Comparison of ENCODE assay signal across 19 mouse cellular contexts in the genomic region with DNA sequence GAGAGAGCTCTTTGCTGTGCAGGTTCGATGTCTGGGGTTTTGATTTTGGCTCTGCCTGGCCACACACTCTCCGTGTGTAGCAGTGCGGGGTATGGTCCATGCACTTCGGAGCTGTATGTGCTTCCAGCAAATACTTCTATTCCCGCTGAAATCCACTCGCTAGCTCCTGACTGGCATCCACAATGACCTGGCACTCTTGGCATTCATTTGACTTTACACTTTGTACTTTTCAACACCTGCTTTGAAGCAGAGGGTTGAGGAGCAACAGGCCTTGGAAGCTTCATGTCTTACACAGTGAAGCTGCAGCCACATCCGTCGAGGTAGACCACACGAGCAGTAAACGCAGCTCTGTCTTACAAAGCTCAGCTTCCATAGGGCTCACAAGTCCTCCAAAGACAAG.
A peak's percentile ranks its signal among the peaks of the same experiment; 100 is the strongest.
DNase-seq lines count a peak whose midpoint lies in the region; ATAC-seq and TF ChIP-seq lines count a peak whose summit lies in the region.
"Had no signal": no experiment of that assay in that cellular context is flagged by ENCODE, and none has a peak within 500 bp of the region (broad histone marks: within the 10 kb centered on the region; RNA-seq: fewer than 3 reads in every experiment).

No protein-coding gene starts in this region.

- WGBS in heart, embryonic 10.5 days: 38% methylated on average over 10 of the region's 10 CpGs
- WGBS in intestine, embryonic 15.5 days: 62% methylated on average over 10 of the region's 10 CpGs
- WGBS in intestine, postnatal 0 days: 81% methylated on average over 10 of the region's 10 CpGs
- 76% methylated on average over 10 of the region's 10 CpGs for WGBS in embryonic facial prominence, embryonic 13.5 days
- WGBS in limb, embryonic 12.5 days: 81% methylated on average over 10 of the region's 10 CpGs
- 86% methylated on average over 10 of the region's 10 CpGs for WGBS in forebrain, embryonic 15.5 days

- peak; percentile 77 for DNase-seq in heart, embryonic 10.5 days (ENCODE audit: low spot score)
- DNase-seq in heart, postnatal 14 days: no peak
- DNase-seq in adrenal gland, adult 2 months: no peak
- DNase-seq: cerebellum, adult 11 months; cerebellum, postnatal 36 days; kidney, postnatal 25 days; layer of hippocampus, postnatal 36 days; right cerebral cortex, adult 18-20 months; thymus, postnatal 36 days had no signal

- no peaks in the 10 kb centered on the region for H3K36me3 ChIP-seq in heart, embryonic 10.5 days
- H3K36me3 ChIP-seq in intestine, embryonic 15.5 days: no peaks in the 10 kb centered on the region
- H3K36me3 ChIP-seq in intestine, postnatal 0 days (ENCODE audit: control insufficient read depth, insufficient read depth): peaks cover 9% of the 10 kb centered on the region; the same call in 1 of the 2 replicates
- H3K36me3 ChIP-seq in embryonic facial prominence, embryonic 13.5 days: peaks cover 3% of the 10 kb centered on the region; the same call in 1 of the 2 replicates
- H3K36me3 ChIP-seq in limb, embryonic 12.5 days: no peaks in the 10 kb centered on the region
- H3K36me3 ChIP-seq in forebrain, embryonic 15.5 days: no peaks in the 10 kb centered on the region
- H3K36me3 ChIP-seq: lung, embryonic 15.5 days; midbrain, embryonic 15.5 days had no signal

- no peak for ATAC-seq in intestine, embryonic 15.5 days
- no peak for ATAC-seq in intestine, postnatal 0 days
- ATAC-seq in embryonic facial prominence, embryonic 13.5 days (ENCODE audit: insufficient number of reproducible peaks, insufficient read depth, low FRiP score, low TSS enrichment, low read depth): no peak
- no peak for ATAC-seq in limb, embryonic 12.5 days (ENCODE audit: insufficient number of reproducible peaks, insufficient read depth, low FRiP score, low TSS enrichment, low read depth)
- no peak for ATAC-seq in forebrain, embryonic 15.5 days (replicated peaks)
- ATAC-seq: forebrain, embryonic 13.5 days; midbrain, embryonic 15.5 days; Patski had no signal

- H3K4me3 ChIP-seq in heart, embryonic 10.5 days: no peak overlapping the region
- no peak overlapping the region for H3K4me3 ChIP-seq in intestine, embryonic 15.5 days (replicated peaks)
- no peak overlapping the region for H3K4me3 ChIP-seq in intestine, postnatal 0 days (ENCODE audit: low read depth, low read length)
- H3K4me3 ChIP-seq in embryonic facial prominence, embryonic 13.5 days: no peak overlapping the region
- H3K4me3 ChIP-seq in limb, embryonic 12.5 days (replicated peaks): no peak overlapping the region
- H3K4me3 ChIP-seq in forebrain, embryonic 15.5 days: no peak overlapping the region
- H3K4me3 ChIP-seq: forebrain, embryonic 13.5 days; lung, embryonic 15.5 days; midbrain, embryonic 15.5 days had no signal

- H3K27me3 ChIP-seq in heart, embryonic 10.5 days (ENCODE audit: insufficient read depth, poor library complexity, severe bottlenecking): no peaks in the 10 kb centered on the region
- no peaks in the 10 kb centered on the region for H3K27me3 ChIP-seq in intestine, embryonic 15.5 days (replicated peaks)
- H3K27me3 ChIP-seq in intestine, postnatal 0 days (replicated peaks; ENCODE audit: control insufficient read depth, insufficient read depth, low read length): no peaks in the 10 kb centered on the region
- no peaks in the 10 kb centered on the region for H3K27me3 ChIP-seq in embryonic facial prominence, embryonic 13.5 days
- no peaks in the 10 kb centered on the region for H3K27me3 ChIP-seq in limb, embryonic 12.5 days
- H3K27me3 ChIP-seq in forebrain, embryonic 15.5 days: no peaks in the 10 kb centered on the region
- H3K27me3 ChIP-seq: forebrain, embryonic 13.5 days; lung, embryonic 15.5 days; midbrain, embryonic 15.5 days; Patski had no signal

- H3K4me2 ChIP-seq in intestine, embryonic 15.5 days (replicated peaks): no peak overlapping the region
- H3K4me2 ChIP-seq in intestine, postnatal 0 days (replicated peaks; ENCODE audit: low read depth): no peak overlapping the region
- no peak overlapping the region for H3K4me2 ChIP-seq in embryonic facial prominence, embryonic 13.5 days
- no peak overlapping the region for H3K4me2 ChIP-seq in limb, embryonic 12.5 days
- H3K4me2 ChIP-seq in forebrain, embryonic 15.5 days (replicated peaks): no peak overlapping the region
- H3K4me2 ChIP-seq: forebrain, embryonic 13.5 days; liver, embryonic 11.5 days; lung, embryonic 15.5 days; midbrain, embryonic 15.5 days had no signal

- intact Hi-C loops in heart, postnatal 14 days (cut with DNase I): no loop called here

- TF ChIP-seq CTCF in intestine, postnatal 0 days (IDR thresholded peaks at IDR 0.05; ENCODE audit: low read depth): no peak

- no peaks in the 10 kb centered on the region for H3K9me3 ChIP-seq in heart, embryonic 10.5 days
- H3K9me3 ChIP-seq in intestine, embryonic 15.5 days: no peaks in the 10 kb centered on the region
- H3K9me3 ChIP-seq in intestine, postnatal 0 days (ENCODE audit: control insufficient read depth): no peaks in the 10 kb centered on the region
- H3K9me3 ChIP-seq in embryonic facial prominence, embryonic 13.5 days: no peaks in the 10 kb centered on the region
- H3K9me3 ChIP-seq in limb, embryonic 12.5 days: no peaks in the 10 kb centered on the region
- no peaks in the 10 kb centered on the region for H3K9me3 ChIP-seq in forebrain, embryonic 15.5 days
- H3K9me3 ChIP-seq: forebrain, embryonic 13.5 days; lung, embryonic 15.5 days; midbrain, embryonic 15.5 days had no signal

- H3K27ac ChIP-seq in heart, embryonic 10.5 days: peak overlapping the region; percentile 4; the same call in 1 of the 2 replicates
- peak overlapping the region; percentile 27; the same call in 1 of the 2 replicates for H3K27ac ChIP-seq in intestine, embryonic 15.5 days
- no peak overlapping the region for H3K27ac ChIP-seq in intestine, postnatal 0 days (ENCODE audit: low read depth, low read length)
- H3K27ac ChIP-seq in embryonic facial prominence, embryonic 13.5 days: peak overlapping the region; percentile 66
- peak overlapping the region; percentile 71 for H3K27ac ChIP-seq in limb, embryonic 12.5 days
- H3K27ac ChIP-seq in forebrain, embryonic 15.5 days (replicated peaks): no peak overlapping the region
- H3K27ac ChIP-seq: forebrain, embryonic 13.5 days; lung, embryonic 15.5 days; midbrain, embryonic 15.5 days had no signal

- peaks cover 26% of the 10 kb centered on the region for H3K4me1 ChIP-seq in heart, embryonic 10.5 days
- H3K4me1 ChIP-seq in intestine, embryonic 15.5 days (replicated peaks): peaks cover 2% of the 10 kb centered on the region; the same call in 1 of the 2 replicates
- H3K4me1 ChIP-seq in intestine, postnatal 0 days (replicated peaks; ENCODE audit: control insufficient read depth, insufficient read depth, low read length): no peaks in the 10 kb centered on the region
- H3K4me1 ChIP-seq in embryonic facial prominence, embryonic 13.5 days: peaks cover 10% of the 10 kb centered on the region
- H3K4me1 ChIP-seq in limb, embryonic 12.5 days (replicated peaks): peaks cover 28% of the 10 kb centered on the region
- H3K4me1 ChIP-seq in forebrain, embryonic 15.5 days: no peaks in the 10 kb centered on the region
- H3K4me1 ChIP-seq: lung, embryonic 15.5 days; midbrain, embryonic 15.5 days had no signal

- H3K9ac ChIP-seq in intestine, embryonic 15.5 days: no peak overlapping the region
- no peak overlapping the region for H3K9ac ChIP-seq in intestine, postnatal 0 days (ENCODE audit: low read depth, low read length)
- no peak overlapping the region for H3K9ac ChIP-seq in embryonic facial prominence, embryonic 13.5 days
- H3K9ac ChIP-seq in limb, embryonic 12.5 days (replicated peaks): no peak overlapping the region
- H3K9ac ChIP-seq in forebrain, embryonic 15.5 days (replicated peaks): no peak overlapping the region
- H3K9ac ChIP-seq: forebrain, embryonic 13.5 days; lung, embryonic 15.5 days; midbrain, embryonic 15.5 days had no signal

Comparison
In these comparisons a context has a peak if more than half of its experiments do, and no peak if none do; other contexts are left out.
1. H3K27ac ChIP-seq: peak in heart, embryonic 10.5 days (single experiment), intestine, embryonic 15.5 days (single experiment), embryonic facial prominence, embryonic 13.5 days (single experiment) and limb, embryonic 12.5 days (single experiment); none in intestine, postnatal 0 days (single experiment) and forebrain, embryonic 15.5 days (single experiment).